Mouse (Mus musculus) lung, postnatal 0 days (tissue): Measurements from ENCODE around the gene AL731706.2.

Experiments used
- CTCF ChIP-seq: IDR thresholded peaks from 2 replicates; pipeline ENCODE4 v1.5.1; 2016; ENCODE audit warnings: antibody characterized with exemption, mild to moderate bottlenecking
- EP300 ChIP-seq: IDR thresholded peaks from 2 replicates; pipeline ENCODE4 v1.6.1; 2016; ENCODE audit warnings: antibody characterized with exemption, mild to moderate bottlenecking, control low read depth

DNA sequence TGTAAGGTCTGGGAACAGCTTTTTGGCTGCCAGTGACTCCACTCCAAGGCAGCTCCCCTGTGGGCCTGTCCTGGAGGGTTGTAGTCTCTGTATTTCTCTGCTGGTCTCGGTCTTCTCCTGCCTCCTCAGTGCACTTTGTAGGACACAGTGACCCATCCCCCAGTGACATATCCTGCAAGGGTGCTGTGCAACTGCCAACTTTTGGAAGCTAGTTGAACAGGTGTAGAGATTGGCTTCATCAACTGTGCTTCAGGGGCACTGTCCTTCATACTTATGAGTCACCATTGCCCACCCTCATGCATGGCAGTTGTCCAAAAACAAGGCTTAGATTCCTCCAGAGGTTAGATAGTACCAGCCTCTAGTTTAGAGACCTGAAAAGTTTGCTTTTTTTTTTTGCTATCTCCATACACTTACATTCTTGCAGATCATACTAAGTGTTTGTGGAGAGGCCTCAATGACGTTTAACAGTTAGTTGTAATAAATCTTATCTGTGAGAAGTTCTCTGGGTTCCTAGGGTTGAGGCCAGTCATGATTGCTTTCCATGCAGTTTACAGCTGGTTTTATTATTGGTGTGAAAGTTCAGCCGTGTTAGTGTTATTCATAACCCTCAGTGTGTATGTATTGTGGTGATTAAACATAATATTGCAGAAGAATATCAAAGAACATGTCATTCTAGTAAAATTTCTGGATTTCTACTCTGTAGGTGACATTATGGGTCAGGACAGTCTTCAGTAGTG lies 34.9 kb upstream of the AL731706.2 start:
- TF ChIP-seq EP300, result no peak
- no peak for TF ChIP-seq CTCF
